ENCODE assay signal across 24 mouse cellular contexts in the genomic region with DNA sequence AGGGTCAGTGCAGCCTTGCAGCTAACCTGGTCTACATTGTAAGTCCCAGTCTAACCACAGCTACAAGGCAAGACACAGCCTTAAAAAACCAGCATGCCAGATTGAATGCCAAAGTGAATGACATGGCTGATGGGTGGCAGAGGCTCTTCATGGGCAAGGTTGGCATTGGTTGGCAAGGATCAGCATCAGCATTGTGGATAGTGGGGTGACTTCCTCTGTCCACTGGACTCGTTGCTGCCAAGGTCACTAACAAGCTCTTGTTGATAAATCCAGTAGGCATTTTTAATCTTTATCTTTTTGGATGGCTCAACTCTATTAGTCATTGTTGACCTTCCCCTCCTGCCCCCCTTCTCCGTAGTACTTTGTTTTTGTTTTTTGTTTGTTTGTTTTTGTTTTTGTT. TPM values are rescaled to one million over a fixed set of nuclear protein-coding genes. Genes with fewer than 3 reads are reported as not detected.
DNase-seq lines count a peak whose midpoint lies in the region; ATAC-seq and TF ChIP-seq lines count a peak whose summit lies in the region.
"Had no signal": no experiment of that assay in that cellular context is flagged by ENCODE, and none has a peak within 500 bp of the region (broad histone marks: within the 10 kb centered on the region; RNA-seq: fewer than 3 reads in every experiment).

No protein-coding gene starts in this region.

- no peak for ATAC-seq in heart, postnatal 0 days (ENCODE audit: insufficient read depth, low read depth)
- ATAC-seq: activated CD4-positive, CD25-positive, alpha-beta regulatory T cell, adult 4 months; forebrain, embryonic 15.5 days; intestine, embryonic 16.5 days; Patski had no signal

- TF ChIP-seq CTCF in heart, postnatal 0 days (IDR thresholded peaks at IDR 0.05; ENCODE audit: low read depth): no peak

- H3K4me2 ChIP-seq in heart, postnatal 0 days (ENCODE audit: low read depth, low read length): no peak overlapping the region
- H3K4me2 ChIP-seq: embryonic facial prominence, embryonic 12.5 days; forebrain, embryonic 15.5 days; heart, embryonic 13.5 days; hindbrain, embryonic 15.5 days had no signal

- H3K27ac ChIP-seq in heart, postnatal 0 days (ENCODE audit: low read depth): peak overlapping the region; percentile 11; the same call in 1 of the 2 replicates
- H3K27ac ChIP-seq: embryonic facial prominence, embryonic 12.5 days; forebrain, embryonic 15.5 days; hindbrain, embryonic 15.5 days had no signal

- H3K4me3 ChIP-seq in heart, postnatal 0 days (ENCODE audit: low read depth, low read length): no peak overlapping the region
- H3K4me3 ChIP-seq: embryonic facial prominence, embryonic 12.5 days; forebrain, embryonic 15.5 days; heart, embryonic 13.5 days; hindbrain, embryonic 15.5 days had no signal

- H3K9me3 ChIP-seq in heart, postnatal 0 days (replicated peaks; ENCODE audit: control insufficient read depth, low read length): no peaks in the 10 kb centered on the region
- H3K9me3 ChIP-seq: embryonic facial prominence, embryonic 12.5 days; forebrain, embryonic 15.5 days; heart, embryonic 13.5 days; hindbrain, embryonic 15.5 days had no signal

- peaks cover 29% of the 10 kb centered on the region for H3K4me1 ChIP-seq in heart, postnatal 0 days (ENCODE audit: control insufficient read depth, insufficient read depth)
- H3K4me1 ChIP-seq: embryonic facial prominence, embryonic 12.5 days; forebrain, embryonic 15.5 days; hindbrain, embryonic 15.5 days had no signal

- peaks cover 64% of the 10 kb centered on the region for H3K36me3 ChIP-seq in heart, postnatal 0 days (replicated peaks; ENCODE audit: control insufficient read depth, insufficient read depth, low read length)

- no peaks in the 10 kb centered on the region for H3K27me3 ChIP-seq in heart, postnatal 0 days (ENCODE audit: control insufficient read depth, insufficient read depth, low read length)
- H3K27me3 ChIP-seq: CH12.LX; embryonic facial prominence, embryonic 12.5 days; forebrain, embryonic 15.5 days; heart, embryonic 13.5 days; hindbrain, embryonic 15.5 days; Patski had no signal

- TF ChIP-seq EP300 in heart, postnatal 0 days (IDR thresholded peaks at IDR 0.05; ENCODE audit: low read depth): no peak

- H3K9ac ChIP-seq in heart, postnatal 0 days (replicated peaks; ENCODE audit: low read depth, low read length): no peak overlapping the region
- H3K9ac ChIP-seq: embryonic facial prominence, embryonic 12.5 days; forebrain, embryonic 15.5 days; hindbrain, embryonic 15.5 days had no signal

- DNase-seq in adrenal gland, adult 8-10 months: peak; percentile 73
- no peak for DNase-seq in adrenal gland, postnatal 25 days
- DNase-seq in heart, postnatal 0 days (ENCODE audit: low spot score): no peak
- no peak for DNase-seq in heart, postnatal 25 days (ENCODE audit: low spot score)
- peak; percentile 64 for DNase-seq in ovary, adult 18-20 months (ENCODE audit: low spot score)
- no peak for DNase-seq in ovary, postnatal 36 days (ENCODE audit: low spot score)
- no peak for DNase-seq in kidney, adult 18-20 months
- DNase-seq: cerebellum, adult 11-12 months; cerebellum, adult 9-10 months; cerebellum, postnatal 25 days; gastrocnemius, postnatal 36 days; heart, postnatal 36 days had no signal

- intact Hi-C loops in heart, postnatal 25 days (cut with DNase I): no loop called here

- WGBS in heart, postnatal 0 days: 56% methylated on average over 2 of the region's 2 CpGs

RNA-seq across cellular contexts. Expression of a gene that starts 28.8 kb away (rescaled TPM):
- 1 to 10 TPM in 3 of 4 experiments, not detected in 1; 1.2 to 3.5 (median 1.5) TPM for total RNA-seq in adrenal gland, adult 8-10 months (2022)
- 0.52 and 119 TPM in 2 replicates for total RNA-seq in adrenal gland, postnatal 25 days (2021)
- total RNA-seq in heart, postnatal 0 days (2014; rRNA removed; ENCODE audit: low replicate concordance): 0.62 TPM in 1 of 2 replicates, not detected in the other
- 1.0 and 1.8 TPM in 2 replicates for polyA plus RNA-seq in heart, postnatal 0 days (2015; fragmentation: Nextera tagmentation; extraction: Ambion mirVana)
- total RNA-seq in heart, postnatal 25 days (2021): not detected
- total RNA-seq: CH12.LX; heart, adult 18-20 months; heart, postnatal 36 days had no signal
- polyA plus RNA-seq: activated CD4-positive, CD25-positive, alpha-beta regulatory T cell, adult 4 months; Patski had no signal

RNA-seq across cellular contexts. Expression of a gene that starts 35.8 kb away (rescaled TPM):
- 1 to 10 TPM in 3 of 4 experiments, not detected in 1; 1.5 to 4.7 (median 4.2) TPM for total RNA-seq in adrenal gland, adult 8-10 months (2022)
- total RNA-seq in adrenal gland, postnatal 25 days (2021): 2.2 and 32.9 TPM in 2 replicates
- total RNA-seq in heart, postnatal 0 days (2014; rRNA removed; ENCODE audit: low replicate concordance): not detected in 2 replicates
- polyA plus RNA-seq in heart, postnatal 0 days (2015; fragmentation: Nextera tagmentation; extraction: Ambion mirVana): not detected in 2 replicates
- not detected for total RNA-seq in heart, postnatal 25 days (2021)
- total RNA-seq: CH12.LX; heart, postnatal 36 days had no signal
- polyA plus RNA-seq: activated CD4-positive, CD25-positive, alpha-beta regulatory T cell, adult 4 months; embryonic facial prominence, embryonic 12.5 days; forebrain, embryonic 11.5 days; forebrain, embryonic 15.5 days; heart, embryonic 13.5 days; hindbrain, embryonic 11.5 days; hindbrain, embryonic 15.5 days; Patski had no signal

RNA-seq across cellular contexts. Expression of a gene that starts 40.9 kb away (rescaled TPM):
- under 1 TPM in 1 of 4 experiments, not detected in 3; 0.16 TPM for total RNA-seq in adrenal gland, adult 8-10 months (2022)
- 1.00 TPM in 1 of 2 replicates, not detected in the other for total RNA-seq in adrenal gland, postnatal 25 days (2021)
- total RNA-seq in heart, postnatal 0 days (2014; rRNA removed; ENCODE audit: low replicate concordance): 0.89 and 6.6 TPM in 2 replicates
- not detected in 2 replicates for polyA plus RNA-seq in heart, postnatal 0 days (2015; fragmentation: Nextera tagmentation; extraction: Ambion mirVana)
- not detected for total RNA-seq in heart, postnatal 25 days (2021)
- total RNA-seq: CH12.LX; gastrocnemius, adult 8-10 months; gastrocnemius, postnatal 36 days; heart, adult 18-20 months; heart, postnatal 36 days had no signal
- polyA plus RNA-seq: activated CD4-positive, CD25-positive, alpha-beta regulatory T cell, adult 4 months; embryonic facial prominence, embryonic 12.5 days; forebrain, embryonic 11.5 days; forebrain, embryonic 15.5 days; heart, embryonic 13.5 days; hindbrain, embryonic 11.5 days; hindbrain, embryonic 15.5 days; Patski had no signal

Comparison
In these comparisons a context has a peak if more than half of its experiments do, and no peak if none do; other contexts are left out.
1. DNase-seq: peak in adrenal gland, adult 8-10 months (single experiment) and ovary, adult 18-20 months (single experiment); none in adrenal gland, postnatal 25 days (single experiment), heart, postnatal 0 days (single experiment), heart, postnatal 25 days (single experiment), ovary, postnatal 36 days (single experiment) and kidney, adult 18-20 months (single experiment).